Mouse (Mus musculus): ENCODE measurements around the gene Ttc24.

DNA sequence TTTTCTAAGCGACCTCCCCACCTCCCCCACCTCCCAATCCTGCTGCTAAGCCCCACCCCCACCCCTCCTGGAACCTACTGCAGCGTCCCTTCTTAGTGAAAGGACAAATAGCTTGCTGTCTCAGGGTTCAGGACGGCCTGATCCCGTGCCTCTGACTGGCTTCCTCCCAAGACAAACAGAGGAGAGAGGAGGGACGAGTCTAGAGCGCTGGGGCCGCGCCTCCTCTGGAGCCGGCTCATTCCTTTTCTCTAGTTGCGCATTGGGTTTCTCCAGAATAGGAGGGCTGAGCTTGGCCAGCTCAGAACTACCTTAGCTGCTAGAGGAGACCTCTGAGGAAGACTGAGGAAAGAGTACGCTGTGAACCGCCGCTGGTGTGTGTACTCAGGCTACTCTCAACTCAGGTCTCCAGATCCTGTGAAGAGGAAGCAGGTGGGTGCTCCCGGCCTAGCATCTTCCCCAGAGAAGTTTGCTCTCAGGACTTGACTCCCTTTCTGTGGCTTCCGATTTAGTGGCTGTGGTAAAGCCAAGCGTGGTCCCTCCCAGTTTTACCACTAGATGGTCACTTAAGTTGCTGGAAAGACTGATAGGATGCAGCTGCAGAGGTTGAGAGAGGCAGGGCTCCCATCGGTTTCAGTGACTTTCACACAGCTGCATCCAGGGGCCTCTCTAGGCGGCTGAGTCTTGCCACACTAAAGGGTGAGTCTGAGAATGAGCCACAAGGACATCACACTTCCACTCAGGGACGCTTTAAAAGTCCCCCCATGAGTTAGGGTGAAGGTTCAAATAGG, 47.3 kb downstream of the Ttc24 start:
- no peak for TF ChIP-seq CTCF (IDR thresholded peaks at IDR 0.05; ENCODE audit: borderline replicate concordance, insufficient read depth, low read length)
- no peak for TF ChIP-seq POLR2A (IDR thresholded peaks at IDR 0.05; ENCODE audit: low read depth, low read length)

Measured in embryonic fibroblast, embryonic 13.5 days (primary cell).